Mouse (Mus musculus) hematopoietic stem cell, adult 5-6 weeks (primary cell): ENCODE results near the gene Slc22a7. TPM values are rescaled to one million over a fixed set of nuclear protein-coding genes. Genes with fewer than 3 reads are reported as not detected.

ENCODE experiments used
- total RNA-seq: library from RNA; stranded (forward); fragments of 172-1452, 232-1000 nt; gene quantifications from 2 replicates; pipeline ENCODE4 v1.2.3, GENCODE M21; 2017

Slc22a7 gene
- total RNA-seq, 1 experiment from 2014 or later: not detected

Other genes with a start within 250 kb of the Slc22a7 start
- 18.2 and 24.1 TPM in 2 replicates for gene Polh, start 235.8 kb downstream of the Slc22a7 start, total RNA-seq
- 52.8 and 57.3 TPM in 2 replicates for gene Xpo5, start 235.7 kb downstream of the Slc22a7 start, total RNA-seq
- gene Polr1c, start 190.4 kb downstream of the Slc22a7 start, total RNA-seq: 39.4 and 54.0 TPM in 2 replicates
- gene Yipf3, start 190.4 kb downstream of the Slc22a7 start, total RNA-seq: 29.2 and 56.5 TPM in 2 replicates
- gene Lrrc73, start 184.9 kb downstream of the Slc22a7 start, total RNA-seq: 0.25 TPM in 1 of 2 replicates, not detected in the other
- 9.6 and 30.5 TPM in 2 replicates for gene Tjap1, start 155.4 kb downstream of the Slc22a7 start, total RNA-seq
- not detected in 2 replicates for gene Dlk2, start 141.0 kb downstream of the Slc22a7 start, total RNA-seq
- gene Abcc10, start 110.1 kb downstream of the Slc22a7 start, total RNA-seq: 1.3 and 2.2 TPM in 2 replicates
- gene Zfp318, start 54.7 kb downstream of the Slc22a7 start, total RNA-seq: 25.3 and 64.6 TPM in 2 replicates
- gene Crip3, start 9.5 kb downstream of the Slc22a7 start, total RNA-seq: not detected in 2 replicates
- 0.05 and 0.69 TPM in 2 replicates for gene Ttbk1, start 49.2 kb upstream of the Slc22a7 start, total RNA-seq
- gene Dnph1, start 58.3 kb upstream of the Slc22a7 start, total RNA-seq: 11.1 and 21.0 TPM in 2 replicates
- 32.9 and 33.6 TPM in 2 replicates for gene Cul9, start 107.9 kb upstream of the Slc22a7 start, total RNA-seq
- 28.3 and 30.8 TPM in 2 replicates for gene Srf, start 117.7 kb upstream of the Slc22a7 start, total RNA-seq
- gene Ptk7, start 191.0 kb upstream of the Slc22a7 start, total RNA-seq: 7.2 and 15.6 TPM in 2 replicates
- gene Klc4, start 207.6 kb upstream of the Slc22a7 start, total RNA-seq: 11.9 and 15.2 TPM in 2 replicates
- 61.8 and 66.1 TPM in 2 replicates for gene Mrpl2, start 207.8 kb upstream of the Slc22a7 start, total RNA-seq
- 27.0 and 37.8 TPM in 2 replicates for gene Cul7, start 211.9 kb upstream of the Slc22a7 start, total RNA-seq
- 38.1 and 47.0 TPM in 2 replicates for gene Rrp36, start 235.9 kb upstream of the Slc22a7 start, total RNA-seq
- gene Mea1, start 240.3 kb upstream of the Slc22a7 start, total RNA-seq: 53.3 and 74.4 TPM in 2 replicates
- 21.5 and 22.1 TPM in 2 replicates for gene Klhdc3, start 242.5 kb upstream of the Slc22a7 start, total RNA-seq